Mouse (Mus musculus): ENCODE data around the gene Gm14214. TPM values are rescaled to one million over a fixed set of nuclear protein-coding genes. Genes with fewer than 3 reads are reported as not detected.

The Gm14214 gene
- total and polyA plus RNA-seq, 3 experiments, result 0.17 TPM; not detected in 2

Other genes starting within 250 kb of the Gm14214 start
- gene 1700003F12Rik, start 222.9 kb downstream of the Gm14214 start, total RNA-seq (2012; rRNA removed), result 0.26 and 0.42 TPM in 2 replicates
- gene 1700003F12Rik, start 222.9 kb downstream of the Gm14214 start, polyA plus RNA-seq (2012; ENCODE audit: insufficient read depth in 1 of 2, insufficient read length in 2 of 2, low read depth in 1 of 2, low replicate concordance in 2 of 2, missing spikeins in 1 of 2), result under 1 TPM in 1 of 2 experiments, not detected in 1; 0.72 TPM
- gene Actl10, start 218.3 kb downstream of the Gm14214 start, total RNA-seq (2012; rRNA removed), result 0.13 and 0.35 TPM in 2 replicates
- gene Actl10, start 218.3 kb downstream of the Gm14214 start, polyA plus RNA-seq (2012; ENCODE audit: insufficient read depth in 1 of 2, insufficient read length in 2 of 2, low read depth in 1 of 2, low replicate concordance in 2 of 2, missing spikeins in 1 of 2), result under 1 TPM in 1 of 2 experiments, not detected in 1; 0.79 TPM
- gene Necab3, start 211.1 kb downstream of the Gm14214 start, total RNA-seq (2012; rRNA removed), result 3.8 and 4.0 TPM in 2 replicates
- 10 to 100 TPM in 1 of 2 experiments, not detected in 1; 12.1 TPM for gene Necab3, start 211.1 kb downstream of the Gm14214 start, polyA plus RNA-seq (2012; ENCODE audit: insufficient read depth in 1 of 2, insufficient read length in 2 of 2, low read depth in 1 of 2, low replicate concordance in 2 of 2, missing spikeins in 1 of 2)
- 14.8 and 17.4 TPM in 2 replicates for gene E2f1, start 200.1 kb downstream of the Gm14214 start, total RNA-seq (2012; rRNA removed)
- 10 to 100 TPM in 1 of 2 experiments, not detected in 1; 41.6 TPM for gene E2f1, start 200.1 kb downstream of the Gm14214 start, polyA plus RNA-seq (2012; ENCODE audit: insufficient read depth in 1 of 2, insufficient read length in 2 of 2, low read depth in 1 of 2, low replicate concordance in 2 of 2, missing spikeins in 1 of 2)
- 5.9 and 6.8 TPM in 2 replicates for gene Pxmp4, start 166.3 kb downstream of the Gm14214 start, total RNA-seq (2012; rRNA removed)
- 10 to 100 TPM in 1 of 2 experiments, not detected in 1; 12.2 TPM for gene Pxmp4, start 166.3 kb downstream of the Gm14214 start, polyA plus RNA-seq (2012; ENCODE audit: insufficient read depth in 1 of 2, insufficient read length in 2 of 2, low read depth in 1 of 2, low replicate concordance in 2 of 2, missing spikeins in 1 of 2)
- gene Zfp341, start 156.7 kb downstream of the Gm14214 start, total RNA-seq (2012; rRNA removed), result 2.0 TPM in 2 replicates
- gene Zfp341, start 156.7 kb downstream of the Gm14214 start, polyA plus RNA-seq (2012; ENCODE audit: insufficient read depth in 1 of 2, insufficient read length in 2 of 2, low read depth in 1 of 2, low replicate concordance in 2 of 2, missing spikeins in 1 of 2), result 1 to 10 TPM in 1 of 2 experiments, not detected in 1; 6.3 TPM
- not detected in 2 replicates for gene 4930519P11Rik, start 156.6 kb downstream of the Gm14214 start, total RNA-seq (2012; rRNA removed)
- under 1 TPM in 1 of 2 experiments, not detected in 1; 0.22 TPM for gene 4930519P11Rik, start 156.6 kb downstream of the Gm14214 start, polyA plus RNA-seq (2012; ENCODE audit: insufficient read depth in 1 of 2, insufficient read length in 2 of 2, low read depth in 1 of 2, low replicate concordance in 2 of 2, missing spikeins in 1 of 2)
- gene Chmp4b, start 118.3 kb downstream of the Gm14214 start, total RNA-seq (2012; rRNA removed), result 118 TPM in 2 replicates
- 100 to 1,000 TPM in 1 of 2 experiments, not detected in 1; 196 TPM for gene Chmp4b, start 118.3 kb downstream of the Gm14214 start, polyA plus RNA-seq (2012; ENCODE audit: insufficient read depth in 1 of 2, insufficient read length in 2 of 2, low read depth in 1 of 2, low replicate concordance in 2 of 2, missing spikeins in 1 of 2)
- gene Raly, start 21.1 kb upstream of the Gm14214 start, total RNA-seq (2012; rRNA removed), result 214 and 237 TPM in 2 replicates
- gene Raly, start 21.1 kb upstream of the Gm14214 start, polyA plus RNA-seq (2012; ENCODE audit: insufficient read depth in 1 of 2, insufficient read length in 2 of 2, low read depth in 1 of 2, low replicate concordance in 2 of 2, missing spikeins in 1 of 2), result 100 to 1,000 TPM in 1 of 2 experiments, not detected in 1; 407 TPM
- not detected in 2 replicates for gene a, start 21.4 kb upstream of the Gm14214 start, total RNA-seq (2012; rRNA removed)
- gene a, start 21.4 kb upstream of the Gm14214 start, polyA plus RNA-seq (2012; ENCODE audit: insufficient read depth in 1 of 2, insufficient read length in 2 of 2, low read depth in 1 of 2, low replicate concordance in 2 of 2, missing spikeins in 1 of 2), result not detected
- 105 and 133 TPM in 2 replicates for gene Eif2s2, start 122.9 kb upstream of the Gm14214 start, total RNA-seq (2012; rRNA removed)
- gene Eif2s2, start 122.9 kb upstream of the Gm14214 start, polyA plus RNA-seq (2012; ENCODE audit: insufficient read depth in 1 of 2, insufficient read length in 2 of 2, low read depth in 1 of 2, low replicate concordance in 2 of 2, missing spikeins in 1 of 2), result 100 to 1,000 TPM; 172 to 274 TPM
- 0.08 and 0.13 TPM in 2 replicates for gene Gm14226, start 248.2 kb upstream of the Gm14214 start, total RNA-seq (2012; rRNA removed)
- under 1 TPM in 1 of 2 experiments, not detected in 1; 0.07 TPM for gene Gm14226, start 248.2 kb upstream of the Gm14214 start, polyA plus RNA-seq (2012; ENCODE audit: insufficient read depth in 1 of 2, insufficient read length in 2 of 2, low read depth in 1 of 2, low replicate concordance in 2 of 2, missing spikeins in 1 of 2)